Mouse (Mus musculus) kidney, adult 2 months (tissue): ENCODE data around the gene Ccl7. TPM values are rescaled to one million over a fixed set of nuclear protein-coding genes. Genes with fewer than 3 reads are reported as not detected.

Experiments used
- DNase-seq: peaks from one replicate; pipeline ENCODE4 v3.0.0; 2021
- H3K27ac ChIP-seq: fragments of 200-500 bp; 2 replicates; pipeline ENCODE4 v1.5.1; 2012; ENCODE audit warnings: low read depth, low read length, control low read depth, inconsistent platforms; ENCODE audit not compliant: insufficient read depth
- H3K27me3 ChIP-seq: fragments of 200-500 bp; replicated peaks from 2 replicates; pipeline ENCODE4 v1.6.1; 2012; ENCODE audit warnings: mild to moderate bottlenecking, moderate library complexity, low read length, inconsistent platforms; ENCODE audit not compliant: control insufficient read depth, insufficient read depth
- H3K36me3 ChIP-seq: fragments of 200-500 bp; 2 replicates; pipeline ENCODE4 v1.6.1; 2012; ENCODE audit warnings: mild to moderate bottlenecking, moderate library complexity, low read length, inconsistent platforms; ENCODE audit not compliant: control insufficient read depth, insufficient read depth
- H3K4me1 ChIP-seq: fragments of 200-500 bp; 2 replicates; pipeline ENCODE4 v1.6.1; 2011; ENCODE audit warnings: low read length; ENCODE audit not compliant: control insufficient read depth, insufficient read depth
- H3K4me3 ChIP-seq: fragments of 200-500 bp; 2 replicates; pipeline ENCODE4 v1.5.1; 2011; ENCODE audit warnings: mild to moderate bottlenecking, low read depth, low read length, control low read depth; ENCODE audit not compliant: insufficient read depth
- CTCF ChIP-seq: fragments of 200-500 bp; conservative IDR thresholded peaks from 2 replicates; pipeline ENCODE4 v1.5.1; 2011; ENCODE audit warnings: low read depth, mild to moderate bottlenecking, control low read depth, low read length, moderate library complexity, mixed read lengths; ENCODE audit not compliant: insufficient read depth, insufficient read length
- POLR2A ChIP-seq: fragments of 200-500 bp; IDR thresholded peaks from one replicate; pipeline ENCODE4 v1.6.1; 2011; ENCODE audit warnings: low read depth, low read length, control low read depth
- WGBS: fragments of 180-500 bp; shearing (Covaris S2); methylation state at CpG from one replicate; pipeline ENCODE4 v1.1.7; 2018; 5-methylcytosine and 5-hydroxymethylcytosine counted together
- polyA plus RNA-seq: library from polyadenylated mRNA; depleted of rRNA; stranded (reverse); fragments of >200 nt; gene quantifications from 2 replicates; pipeline ENCODE4 v1.2.3, GENCODE M21; 2012

Ccl7 gene
- polyA plus RNA-seq, 1 experiment, result 0.27 TPM

- Histone ChIP-seq H3K27ac (no peak overlapping the region; the same call in 1 of the 2 replicates), H3K4me3 (no peak overlapping the region), H3K4me1 (no peaks in the 10 kb centered on the region), H3K27me3 (no peaks in the 10 kb centered on the region), H3K36me3 (no peaks in the 10 kb centered on the region)
- TF ChIP-seq POLR2A (no peak), CTCF (no peak)
- DNase-seq, result peak; percentile 71
- 40% methylated on average over 12 of the region's 12 CpGs for WGBS
These were observed 38.6 kb upstream of the Ccl7 start for GRCm38 (mm10) chr11:82006796-82007423.

- H3K36me3 ChIP-seq, result no peaks in the 10 kb centered on the region
- H3K4me3 ChIP-seq, result no peak overlapping the region
- no peaks in the 10 kb centered on the region for H3K27me3 ChIP-seq
- TF ChIP-seq POLR2A, result no peak
- no peak for TF ChIP-seq CTCF
- H3K4me1 ChIP-seq, result no peaks in the 10 kb centered on the region
- H3K27ac ChIP-seq, result no peak overlapping the region
- DNase-seq, result no peak
- WGBS, result 97% methylated on average over 3 of the region's 3 CpGs
These were observed 35.4 kb upstream of the Ccl7 start for GRCm38 (mm10) chr11:82010115-82010514.

GRCm38 (mm10) chr11:82011411-82012193, 33.9 kb upstream of the Ccl7 start:
- WGBS, result 65% methylated on average over 8 of the region's 8 CpGs

GRCm38 (mm10) chr11:82013756-82014155, 31.8 kb upstream of the Ccl7 start:
- no peaks in the 10 kb centered on the region for H3K4me1 ChIP-seq
- WGBS, result 30% methylated on average over 1 of the region's 1 CpGs
- TF ChIP-seq CTCF (no peak), POLR2A (no peak)

More at GRCm38 (mm10) chr11:82011411-82012193, 33.9 kb upstream of the Ccl7 start:
- TF ChIP-seq POLR2A (no peak), CTCF (no peak)
- no peaks in the 10 kb centered on the region for H3K27me3 ChIP-seq
- H3K36me3 ChIP-seq, result no peaks in the 10 kb centered on the region
- H3K27ac ChIP-seq, result no peak overlapping the region
- DNase-seq, result no peak
- H3K4me3 ChIP-seq, result no peak overlapping the region
- no peaks in the 10 kb centered on the region for H3K4me1 ChIP-seq

GRCm38 (mm10) chr11:82015066-82015465, 30.4 kb upstream of the Ccl7 start:
- H3K4me3 ChIP-seq, result no peak overlapping the region
- no peaks in the 10 kb centered on the region for H3K27me3 ChIP-seq
- TF ChIP-seq POLR2A, result no peak
- no peak for TF ChIP-seq CTCF
- no peak for DNase-seq
- no peaks in the 10 kb centered on the region for H3K4me1 ChIP-seq
- WGBS, result 59% methylated on average over 2 of the region's 2 CpGs
- no peak overlapping the region for H3K27ac ChIP-seq
- H3K36me3 ChIP-seq, result no peaks in the 10 kb centered on the region

More at GRCm38 (mm10) chr11:82013756-82014155, 31.8 kb upstream of the Ccl7 start:
- no peaks in the 10 kb centered on the region for H3K36me3 ChIP-seq
- H3K27me3 ChIP-seq, result no peaks in the 10 kb centered on the region
- H3K27ac ChIP-seq, result no peak overlapping the region
- H3K4me3 ChIP-seq, result no peak overlapping the region
- no peak for DNase-seq

GRCm38 (mm10) chr11:82016181-82016780, 29.2 kb upstream of the Ccl7 start:
- no peaks in the 10 kb centered on the region for H3K27me3 ChIP-seq
- H3K36me3 ChIP-seq, result no peaks in the 10 kb centered on the region
- DNase-seq, result no peak
- H3K27ac ChIP-seq, result no peak overlapping the region
- no peaks in the 10 kb centered on the region for H3K4me1 ChIP-seq
- WGBS, result 58% methylated on average over 3 of the region's 3 CpGs
- no peak for TF ChIP-seq CTCF
- no peak for TF ChIP-seq POLR2A
- no peak overlapping the region for H3K4me3 ChIP-seq

GRCm38 (mm10) chr11:82019389-82019788, 26.1 kb upstream of the Ccl7 start:
- no peak overlapping the region for H3K4me3 ChIP-seq
- TF ChIP-seq POLR2A, result no peak
- TF ChIP-seq CTCF, result no peak
- WGBS, result 49% methylated on average over 2 of the region's 2 CpGs
- no peak overlapping the region for H3K27ac ChIP-seq
- no peaks in the 10 kb centered on the region for H3K4me1 ChIP-seq
- no peak for DNase-seq
- H3K36me3 ChIP-seq, result no peaks in the 10 kb centered on the region
- H3K27me3 ChIP-seq, result no peaks in the 10 kb centered on the region
